13 mouse cellular contexts compared by ENCODE assay signal in the genomic region with DNA sequence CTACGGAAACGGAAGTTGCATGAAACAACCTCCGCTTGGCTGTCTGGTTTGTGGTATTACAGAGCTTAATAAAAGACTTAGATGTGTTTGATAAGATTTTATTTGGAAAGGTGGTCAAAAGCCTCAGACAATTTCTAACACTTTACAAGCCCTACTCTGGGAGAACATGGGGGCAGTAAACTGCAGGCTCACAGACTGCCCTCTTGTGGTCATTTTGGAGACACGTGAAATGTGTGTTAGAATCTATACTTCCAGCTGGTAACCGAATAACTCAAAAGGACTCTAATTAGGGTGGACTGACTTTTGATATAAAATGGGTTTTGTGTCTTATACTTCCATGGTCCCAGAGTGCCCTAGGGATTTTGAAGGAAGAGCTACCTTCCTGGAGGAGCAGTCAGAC. TPM values are rescaled to one million over a fixed set of nuclear protein-coding genes. Genes with fewer than 3 reads are reported as not detected.
A peak's percentile ranks its signal among the peaks of the same experiment; 100 is the strongest.
DNase-seq lines count a peak whose midpoint lies in the region; ATAC-seq and TF ChIP-seq lines count a peak whose summit lies in the region.
"Had no signal": no experiment of that assay in that cellular context is flagged by ENCODE, and none has a peak within 500 bp of the region (broad histone marks: within the 10 kb centered on the region; RNA-seq: fewer than 3 reads in every experiment).

No protein-coding gene starts in this region.

- H3K4me2 ChIP-seq in liver, embryonic 11.5 days: no peak overlapping the region
- H3K4me2 ChIP-seq in liver, embryonic 12.5 days: no peak overlapping the region
- H3K4me2 ChIP-seq in liver, postnatal 0 days (ENCODE audit: low read depth, low read length): no peak overlapping the region
- H3K4me2 ChIP-seq: kidney, embryonic 15.5 days; liver, embryonic 13.5 days; midbrain, embryonic 12.5 days had no signal

- no peak overlapping the region for H3K9ac ChIP-seq in heart, adult 2 months (ENCODE audit: low read depth, low read length)
- H3K9ac ChIP-seq in liver, embryonic 11.5 days (ENCODE audit: low read depth, low read length): no peak overlapping the region
- no peak overlapping the region for H3K9ac ChIP-seq in liver, embryonic 12.5 days
- no peak overlapping the region for H3K9ac ChIP-seq in MEL (ENCODE audit: control insufficient read depth, low read depth, low read length, poor library complexity, severe bottlenecking)
- H3K9ac ChIP-seq in liver, postnatal 0 days (replicated peaks): no peak overlapping the region
- H3K9ac ChIP-seq: kidney, embryonic 15.5 days; liver, embryonic 13.5 days; midbrain, embryonic 12.5 days had no signal

- ATAC-seq in liver, embryonic 11.5 days (replicated peaks; ENCODE audit: low FRiP score): no peak
- ATAC-seq in liver, embryonic 12.5 days: no peak
- ATAC-seq in liver, postnatal 0 days: no peak

- no peak for TF ChIP-seq EP300 in heart, adult 2 months (IDR thresholded peaks at IDR 0.05; ENCODE audit: insufficient read depth, low read depth, low read length)
- TF ChIP-seq EP300 in MEL (IDR thresholded peaks at IDR 0.05; ENCODE audit: low read depth in 1 of 2, low read length in 2 of 2): no peak
- no peak for TF ChIP-seq EP300 in liver, postnatal 0 days (IDR thresholded peaks at IDR 0.05; ENCODE audit: low read depth)

- 81% methylated on average over 5 of the region's 5 CpGs for WGBS in heart, adult 2 months
- 76% methylated on average over 5 of the region's 5 CpGs for WGBS in liver, embryonic 11.5 days
- 71% methylated on average over 5 of the region's 5 CpGs for WGBS in liver, embryonic 12.5 days (ENCODE audit: insufficient replicate concordance)
- 77% methylated on average over 5 of the region's 5 CpGs for WGBS in liver, postnatal 0 days (ENCODE audit: insufficient replicate concordance)

- intact Hi-C loops in heart, adult 2 months (cut with DNase I): no loop called here
- intact Hi-C loops in heart, postnatal 14 days (cut with DNase I): no loop called here

- DNase-seq in heart, adult 2 months: no peak
- no peak for DNase-seq in heart, postnatal 14 days
- DNase-seq in liver, embryonic 11.5 days (ENCODE audit: low spot score): peak; percentile 5
- DNase-seq in MEL (ENCODE audit: low read depth, low spot score) (no peak), adipocyte (ENCODE audit: low spot score) (no peak)
- no peak for DNase-seq in liver, postnatal 0 days
- DNase-seq in heart, postnatal 4 days: no peak
- DNase-seq: gastrocnemius, postnatal 10 days; liver, embryonic 13.5 days had no signal

- TF ChIP-seq POLR2A in heart, adult 2 months (IDR thresholded peaks at IDR 0.05; ENCODE audit: insufficient read depth, low read depth, low read length): no peak
- TF ChIP-seq POLR2A in MEL (IDR thresholded peaks at IDR 0.05; ENCODE audit: control insufficient read depth in 1 of 2, insufficient read depth in 1 of 2, low read depth in 1 of 2, low read length in 2 of 2, poor library complexity in 1 of 2): no peak

- no peak overlapping the region for H3K27ac ChIP-seq in heart, adult 2 months
- H3K27ac ChIP-seq in liver, embryonic 11.5 days (ENCODE audit: low read depth, low read length): no peak overlapping the region
- H3K27ac ChIP-seq in liver, embryonic 12.5 days: no peak overlapping the region
- H3K27ac ChIP-seq in MEL (ENCODE audit: control insufficient read depth, low read depth, low read length): no peak overlapping the region
- H3K27ac ChIP-seq in liver, postnatal 0 days (ENCODE audit: low read depth): no peak overlapping the region
- H3K27ac ChIP-seq: kidney, embryonic 15.5 days; liver, embryonic 13.5 days; midbrain, embryonic 12.5 days had no signal

- TF ChIP-seq RAD21 in MEL (IDR thresholded peaks at IDR 0.05; ENCODE audit: low read depth, low read length): no peak; the same call in none of the 2 replicates

- no peak overlapping the region for H3K4me3 ChIP-seq in heart, adult 2 months
- no peak overlapping the region for H3K4me3 ChIP-seq in liver, embryonic 11.5 days (ENCODE audit: low read depth, low read length)
- no peak overlapping the region for H3K4me3 ChIP-seq in liver, embryonic 12.5 days
- no peak overlapping the region for H3K4me3 ChIP-seq in MEL (ENCODE audit: control insufficient read depth in 1 of 2, insufficient read depth in 1 of 2, low read depth in 2 of 2, low read length in 2 of 2)
- H3K4me3 ChIP-seq in liver, postnatal 0 days (ENCODE audit: low read depth, low read length): no peak overlapping the region
- H3K4me3 ChIP-seq: kidney, embryonic 15.5 days; liver, embryonic 13.5 days; midbrain, embryonic 12.5 days had no signal

- H3K79me2 ChIP-seq in heart, adult 2 months (replicated peaks; ENCODE audit: control insufficient read depth, insufficient read depth, low read length): no peaks in the 10 kb centered on the region
- H3K79me2 ChIP-seq in MEL (ENCODE audit: control insufficient read depth, insufficient read depth, low read length, poor library complexity): no peaks in the 10 kb centered on the region

- TF ChIP-seq CTCF in heart, adult 2 months (IDR thresholded peaks at IDR 0.05): peak; percentile 62
- peak; percentile 13 to 33 (median 15); a peak in 3 of 6 replicates for TF ChIP-seq CTCF in MEL (IDR thresholded peaks at IDR 0.05 in 2 of 3, conservative IDR thresholded peaks at IDR 0.05 in 1 of 3; ENCODE audit: control insufficient read depth in 1 of 3, insufficient read depth in 1 of 3, low read depth in 2 of 3, low read length in 3 of 3, poor library complexity in 1 of 3, severe bottlenecking in 1 of 3)
- peak; percentile 48 for TF ChIP-seq CTCF in liver, postnatal 0 days (IDR thresholded peaks at IDR 0.05; ENCODE audit: low read depth)

- H3K36me3 ChIP-seq in heart, adult 2 months (ENCODE audit: control insufficient read depth, insufficient read depth, low read length): no peaks in the 10 kb centered on the region
- H3K36me3 ChIP-seq in liver, embryonic 11.5 days (ENCODE audit: control insufficient read depth, insufficient read depth, low read length): no peaks in the 10 kb centered on the region
- no peaks in the 10 kb centered on the region for H3K36me3 ChIP-seq in liver, embryonic 12.5 days
- no peaks in the 10 kb centered on the region for H3K36me3 ChIP-seq in MEL (ENCODE audit: control insufficient read depth in 1 of 2, insufficient read depth in 2 of 2, low read length in 2 of 2)
- H3K36me3 ChIP-seq in liver, postnatal 0 days (replicated peaks; ENCODE audit: insufficient read depth, low read length): no peaks in the 10 kb centered on the region
- H3K36me3 ChIP-seq: kidney, embryonic 15.5 days; liver, embryonic 13.5 days; midbrain, embryonic 12.5 days had no signal

- H3K27me3 ChIP-seq in heart, adult 2 months (ENCODE audit: control insufficient read depth, insufficient read depth, low read length): no peaks in the 10 kb centered on the region
- no peaks in the 10 kb centered on the region for H3K27me3 ChIP-seq in liver, embryonic 11.5 days (replicated peaks; ENCODE audit: control insufficient read depth, insufficient read depth, low read length)
- H3K27me3 ChIP-seq in liver, embryonic 12.5 days (replicated peaks): no peaks in the 10 kb centered on the region
- no peaks in the 10 kb centered on the region for H3K27me3 ChIP-seq in MEL (ENCODE audit: control insufficient read depth in 1 of 2, insufficient read depth in 2 of 2, low read length in 2 of 2)
- H3K27me3 ChIP-seq in liver, postnatal 0 days (ENCODE audit: insufficient read depth, low read length): no peaks in the 10 kb centered on the region
- H3K27me3 ChIP-seq: kidney, embryonic 15.5 days; liver, embryonic 13.5 days; midbrain, embryonic 12.5 days had no signal

- no peaks in the 10 kb centered on the region for H3K4me1 ChIP-seq in heart, adult 2 months (ENCODE audit: control insufficient read depth, insufficient read depth, low read length)
- H3K4me1 ChIP-seq in liver, embryonic 11.5 days (replicated peaks; ENCODE audit: control insufficient read depth, insufficient read depth, low read length): no peaks in the 10 kb centered on the region; the same call in 1 of the 2 replicates
- H3K4me1 ChIP-seq in liver, embryonic 12.5 days: peaks cover 13% of the 10 kb centered on the region
- no peaks in the 10 kb centered on the region for H3K4me1 ChIP-seq in MEL (ENCODE audit: control insufficient read depth in 1 of 2, insufficient read depth in 2 of 2, low read length in 2 of 2)
- no peaks in the 10 kb centered on the region for H3K4me1 ChIP-seq in liver, postnatal 0 days (ENCODE audit: insufficient read depth)
- H3K4me1 ChIP-seq: kidney, embryonic 15.5 days; midbrain, embryonic 12.5 days had no signal

- no peaks in the 10 kb centered on the region for H3K9me3 ChIP-seq in liver, embryonic 11.5 days (ENCODE audit: control insufficient read depth, low read length)
- H3K9me3 ChIP-seq in liver, embryonic 12.5 days (replicated peaks): no peaks in the 10 kb centered on the region
- H3K9me3 ChIP-seq in MEL (replicated peaks; ENCODE audit: insufficient read depth, low read length): no peaks in the 10 kb centered on the region
- H3K9me3 ChIP-seq in liver, postnatal 0 days (ENCODE audit: low read length): no peaks in the 10 kb centered on the region
- H3K9me3 ChIP-seq: kidney, embryonic 15.5 days; liver, embryonic 13.5 days; midbrain, embryonic 12.5 days had no signal

TF ChIP-seq in MEL, 35 proteins besides CTCF, POLR2A, EP300 and RAD21:
- no peak for TF ChIP-seq NELFE (IDR thresholded peaks at IDR 0.05; ENCODE audit: low read depth, low read length)
- TF ChIP-seq KAT2A (conservative IDR thresholded peaks at IDR 0.05; ENCODE audit: low read depth, low read length): no peak
- TF ChIP-seq SMC3 (IDR thresholded peaks at IDR 0.05; ENCODE audit: low read depth, low read length): 0 out of 2 replicates have a peak, but pooled peaks have one; percentile 8
- TF ChIP-seq JUND (IDR thresholded peaks at IDR 0.05; ENCODE audit: low read depth, low read length): no peak
- TF ChIP-seq TAL1 (IDR thresholded peaks at IDR 0.05; ENCODE audit: low read length): no peak

RNA-seq across cellular contexts. Expression of a gene that starts 50.4 kb away (rescaled TPM):
- total RNA-seq in heart, adult 2 months (2021): not detected
- 0.04 TPM in 1 of 2 replicates, not detected in the other for polyA plus RNA-seq in heart, adult 2 months (2012; rRNA removed)
- not detected for total RNA-seq in heart, postnatal 14 days (2021)
- 0.18 and 0.32 TPM in 2 replicates for polyA plus RNA-seq in liver, embryonic 11.5 days (2014; fragmentation: Nextera tagmentation; extraction: Ambion mirVana)
- polyA plus RNA-seq in liver, embryonic 12.5 days (2016; fragmentation: Nextera tagmentation; extraction: Ambion mirVana): 0.12 and 0.19 TPM in 2 replicates
- total RNA-seq in MEL (2012; rRNA removed): not detected in 2 replicates
- not detected for polyA plus RNA-seq in MEL (2012; ENCODE audit: insufficient read depth in 1 of 2, insufficient read length in 2 of 2, low read depth in 1 of 2, low replicate concordance in 2 of 2, missing spikeins in 1 of 2)
- polyA plus RNA-seq in liver, postnatal 0 days (2015; fragmentation: Nextera tagmentation; extraction: Ambion mirVana): 0.06 TPM in 1 of 2 replicates, not detected in the other
- total RNA-seq in heart, postnatal 4 days (2021): under 1 TPM in 1 of 2 experiments, not detected in 1; 0.09 TPM
- total RNA-seq: gastrocnemius, postnatal 10 days; heart, postnatal 25 days had no signal
- polyA plus RNA-seq: kidney, embryonic 15.5 days had no signal
